Mouse (Mus musculus) limb, embryonic 12.5 days (tissue): ENCODE results near the gene Peg10. TPM values are rescaled to one million over a fixed set of nuclear protein-coding genes. Genes with fewer than 3 reads are reported as not detected.
A peak's percentile ranks its signal among the peaks of the same experiment; 100 is the strongest.

Experiments used
- ATAC-seq: fragments of 200-750 bp; cut with Nextera tagmentation; 2 replicates; pipeline ENCODE4 v1.8.0; 2017; ENCODE audit warnings: low read depth, moderate TSS enrichment; ENCODE audit not compliant: insufficient number of reproducible peaks, insufficient read depth, low FRiP score, low TSS enrichment
- H3K27ac ChIP-seq: fragments of 300-500 bp; sonication (generic); 2 replicates; pipeline ENCODE4 v1.5.1; 2016; ENCODE audit warnings: mild to moderate bottlenecking, moderate library complexity
- H3K27me3 ChIP-seq: fragments of 300-500 bp; sonication (generic); 2 replicates; pipeline ENCODE4 v1.6.1; 2016; ENCODE audit warnings: mild to moderate bottlenecking, moderate library complexity
- H3K36me3 ChIP-seq: fragments of 300-500 bp; sonication (generic); 2 replicates; pipeline ENCODE4 v1.6.1; 2016; ENCODE audit warnings: mild to moderate bottlenecking, moderate library complexity
- H3K4me1 ChIP-seq: fragments of 300-500 bp; sonication (generic); replicated peaks from 2 replicates; pipeline ENCODE4 v1.6.1; 2016
- H3K4me2 ChIP-seq: fragments of 300-500 bp; sonication (generic); 2 replicates; pipeline ENCODE4 v1.6.1; 2016; ENCODE audit warnings: mild to moderate bottlenecking, moderate library complexity
- H3K4me3 ChIP-seq: fragments of 300-500 bp; sonication (generic); replicated peaks from 2 replicates; pipeline ENCODE4 v1.5.1; 2016; ENCODE audit warnings: mild to moderate bottlenecking
- H3K9ac ChIP-seq: fragments of 300-500 bp; sonication (generic); replicated peaks from 2 replicates; pipeline ENCODE4 v1.6.1; 2016; ENCODE audit warnings: mild to moderate bottlenecking, moderate library complexity
- H3K9me3 ChIP-seq: fragments of 300-500 bp; sonication (generic); 2 replicates; pipeline ENCODE4 v1.6.1; 2016; ENCODE audit warnings: mild to moderate bottlenecking, moderate library complexity
- WGBS: fragments of 180-500 bp; shearing (Covaris S2); methylation state at CpG from one replicate; pipeline ENCODE4 v1.1.7; 2016; 5-methylcytosine and 5-hydroxymethylcytosine counted together
- polyA plus RNA-seq: library from polyadenylated mRNA; unstranded; fragments of >200 nt; fragmentation: Nextera tagmentation; extraction: Ambion mirVana; gene quantifications from 2 replicates; pipeline ENCODE4 v1.2.1, GENCODE M21; 2016

The Peg10 gene
- 9.1 and 11.4 TPM in 2 replicates for polyA plus RNA-seq

DNA sequence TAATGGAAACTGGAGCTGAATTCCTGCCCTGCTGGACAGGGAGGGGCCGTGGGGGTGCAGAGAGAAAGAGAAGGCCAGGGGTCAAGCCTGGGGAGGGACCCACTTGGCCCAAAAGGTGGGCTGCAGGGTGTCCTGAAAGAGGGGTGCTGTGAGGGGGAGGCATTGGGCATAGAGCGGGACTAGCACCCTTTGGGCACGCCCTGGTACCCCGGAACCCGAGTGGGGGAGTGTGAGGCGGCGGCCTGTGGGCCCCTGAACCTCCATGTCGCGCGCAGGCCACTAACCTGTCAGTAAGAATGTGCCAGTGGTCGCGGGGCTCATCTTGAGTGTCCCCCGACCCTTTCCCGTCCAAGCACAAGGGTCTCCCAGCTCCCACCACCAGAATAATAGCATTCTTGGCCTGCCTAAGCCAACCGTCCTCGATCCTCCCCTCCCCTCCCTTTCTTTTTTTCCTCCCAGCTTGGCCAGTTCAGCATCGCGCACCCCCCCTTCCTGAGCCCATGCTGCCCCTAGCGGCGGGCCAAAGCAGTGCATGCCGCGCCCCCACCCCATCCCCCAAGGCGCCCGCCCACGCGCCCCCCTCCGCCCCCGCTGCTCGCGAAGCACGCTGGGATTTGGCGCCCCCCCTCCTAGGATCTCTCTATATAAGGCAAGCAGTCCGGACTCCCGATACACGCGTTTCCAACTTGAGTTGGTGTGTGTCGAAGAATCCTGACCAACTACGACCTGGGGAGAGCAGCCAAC is at the start of gene Peg10, which contains the start of gene Sgce:
Peg10 (plus strand) TSS at position 611 of the 744 bp plus-strand sequence.
Sgce (minus strand) TSS at position 512 of the 744 bp plus-strand sequence.
- peak within 1 kb of the TSS; percentile 76 for H3K9ac ChIP-seq
- H3K27me3 ChIP-seq = no peaks in the 10 kb centered on the region
- 0 out of 2 replicates have a peak, but pooled peaks cover 4% of the 10 kb centered on the region for H3K36me3 ChIP-seq
- WGBS = 51% methylated on average over 38 of the region's 38 CpGs
- H3K9me3 ChIP-seq = peaks cover 29% of the 10 kb centered on the region
- H3K4me2 ChIP-seq = peak within 1 kb of the TSS; percentile 62
- H3K27ac ChIP-seq = peak within 1 kb of the TSS; percentile 84
- H3K4me1 ChIP-seq = peaks cover 11% of the 10 kb centered on the region; the same call in 1 of the 2 replicates
- H3K4me3 ChIP-seq = peak within 1 kb of the TSS; percentile 49
- peak; percentile 63 for ATAC-seq

DNA sequence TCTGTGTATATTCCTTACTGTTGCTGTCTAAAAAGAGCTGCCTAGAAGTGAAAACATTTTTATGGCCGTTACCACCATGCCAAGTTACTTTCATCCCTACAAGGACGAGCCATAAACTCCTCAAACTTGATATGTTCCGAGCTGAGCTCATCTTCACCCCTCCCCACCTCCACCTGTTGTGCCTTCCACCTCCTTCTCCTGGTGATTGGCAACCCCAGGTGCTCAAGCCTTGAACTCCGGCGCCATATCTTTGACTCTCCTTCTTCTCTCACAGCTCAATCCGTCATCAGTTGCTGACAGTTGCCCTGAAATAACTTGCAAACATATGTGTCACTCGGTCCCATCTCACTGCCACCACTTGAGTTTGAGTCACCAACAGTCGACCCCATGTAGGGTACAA is 45.5 kb upstream of the Peg10 start:
- 73% methylated on average over 8 of the region's 8 CpGs for WGBS
- Histone ChIP-seq H3K4me1 (no peaks in the 10 kb centered on the region), H3K9ac (no peak overlapping the region), H3K4me2 (no peak overlapping the region), H3K9me3 (no peaks in the 10 kb centered on the region), H3K36me3 (peaks cover 19% of the 10 kb centered on the region; the same call in 1 of the 2 replicates), H3K27ac (no peak overlapping the region), H3K27me3 (no peaks in the 10 kb centered on the region), H3K4me3 (no peak overlapping the region)
- ATAC-seq = no peak

DNA sequence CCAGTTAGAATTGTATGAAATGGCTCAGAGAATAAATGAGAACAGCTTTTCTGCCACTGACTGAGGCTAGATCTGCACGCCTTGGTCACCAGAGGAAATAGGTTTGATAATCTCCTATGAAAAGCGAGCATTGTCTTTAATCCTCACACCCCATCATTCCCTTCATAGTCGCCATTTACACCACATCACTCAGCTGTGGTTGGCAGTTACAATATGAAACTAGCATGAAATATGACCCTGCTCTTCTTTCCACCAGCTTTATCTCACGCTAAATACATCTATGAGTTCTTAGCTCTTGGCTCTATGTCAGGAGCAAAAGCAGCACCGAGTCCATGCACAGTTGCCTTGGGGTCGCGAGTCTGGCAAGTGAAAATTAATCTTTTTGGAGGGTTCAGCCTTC is 43.2 kb upstream of the Peg10 start:
- H3K36me3 ChIP-seq = peaks cover 20% of the 10 kb centered on the region; the same call in 1 of the 2 replicates
- no peaks in the 10 kb centered on the region for H3K9me3 ChIP-seq
- H3K9ac ChIP-seq = no peak overlapping the region
- H3K4me2 ChIP-seq = no peak overlapping the region
- H3K27me3 ChIP-seq = no peaks in the 10 kb centered on the region
- ATAC-seq = no peak
- no peak overlapping the region for H3K4me3 ChIP-seq
- H3K4me1 ChIP-seq = no peaks in the 10 kb centered on the region
- 69% methylated on average over 7 of the region's 7 CpGs for WGBS
- H3K27ac ChIP-seq = no peak overlapping the region

DNA sequence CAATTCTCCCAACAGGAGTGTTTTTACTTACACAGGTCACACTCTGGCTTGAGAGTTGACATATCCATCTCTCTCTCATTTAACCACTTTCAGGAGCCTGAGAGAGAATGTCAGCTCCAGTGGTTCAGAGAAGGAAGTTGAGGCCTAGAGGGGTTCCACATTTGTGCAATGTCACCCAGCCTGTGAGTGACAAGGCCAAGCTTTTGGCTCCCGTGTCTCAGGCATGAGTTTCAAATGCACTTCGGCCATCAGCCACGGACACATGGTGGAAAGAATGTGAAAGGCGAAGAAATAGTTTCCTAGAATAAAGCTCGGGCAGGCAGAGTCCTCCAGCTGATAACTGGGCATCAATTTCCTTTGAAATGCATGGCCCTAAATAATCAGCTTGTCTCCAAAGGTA is 40.7 kb upstream of the Peg10 start:
- ATAC-seq = no peak
- Histone ChIP-seq H3K4me2 (no peak overlapping the region), H3K36me3 (peaks cover 25% of the 10 kb centered on the region; the same call in 1 of the 2 replicates), H3K4me1 (no peaks in the 10 kb centered on the region), H3K4me3 (no peak overlapping the region), H3K27ac (no peak overlapping the region), H3K27me3 (no peaks in the 10 kb centered on the region), H3K9ac (no peak overlapping the region), H3K9me3 (no peaks in the 10 kb centered on the region)
- WGBS = 64% methylated on average over 5 of the region's 5 CpGs

DNA sequence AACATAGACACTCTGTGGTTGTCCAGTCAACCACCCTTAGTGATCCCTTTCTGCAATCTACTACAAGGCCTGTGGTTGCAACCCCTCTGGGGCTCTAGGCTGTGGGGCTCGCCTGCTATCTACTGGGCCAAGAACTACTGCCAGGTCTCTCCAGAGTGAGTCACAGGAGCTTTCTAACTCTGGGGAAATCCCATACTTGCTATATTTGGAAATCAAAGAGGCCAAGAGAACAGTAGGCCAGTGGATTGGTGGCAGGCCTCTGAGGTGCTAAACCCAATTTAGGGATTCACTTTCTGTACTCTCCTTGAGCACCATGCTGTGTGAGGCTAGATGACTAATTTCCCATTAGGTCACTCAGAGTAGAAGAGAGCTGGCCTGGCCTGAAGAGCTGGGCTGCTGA is 38.1 kb upstream of the Peg10 start:
- 93% methylated on average over 1 of the region's 1 CpGs for WGBS
- Histone ChIP-seq H3K27me3 (no peaks in the 10 kb centered on the region), H3K4me1 (no peaks in the 10 kb centered on the region; the same call in 1 of the 2 replicates), H3K4me3 (no peak overlapping the region), H3K27ac (no peak overlapping the region), H3K9me3 (no peaks in the 10 kb centered on the region), H3K36me3 (peaks cover 13% of the 10 kb centered on the region; the same call in 1 of the 2 replicates), H3K4me2 (no peak overlapping the region), H3K9ac (no peak overlapping the region)
- ATAC-seq = no peak

DNA sequence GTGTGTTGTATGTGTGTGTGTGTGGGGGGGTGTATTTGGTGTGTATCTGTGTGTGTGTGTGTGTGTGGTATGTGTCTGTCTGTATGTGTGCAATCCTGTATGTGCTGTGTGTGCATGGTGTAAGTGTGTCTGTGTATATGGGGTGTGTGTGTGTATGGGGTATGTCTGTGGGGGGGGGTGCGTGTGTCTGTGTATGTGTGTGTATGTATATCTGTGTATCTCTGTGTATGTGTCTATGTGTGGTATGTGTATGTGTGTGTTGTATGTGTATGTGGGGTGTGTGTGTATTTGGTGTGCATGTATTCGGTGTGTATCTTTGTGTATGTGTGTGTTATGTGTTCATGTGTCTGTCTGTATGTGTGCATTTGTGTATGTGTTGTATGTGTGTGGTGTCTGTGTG is 30.9 kb upstream of the Peg10 start:
- H3K36me3 ChIP-seq = peaks cover 13% of the 10 kb centered on the region; the same call in 1 of the 2 replicates
- H3K27ac ChIP-seq = no peak overlapping the region
- no peak overlapping the region for H3K4me2 ChIP-seq
- 96% methylated on average over 2 of the region's 2 CpGs for WGBS
- no peak for ATAC-seq
- no peak overlapping the region for H3K9ac ChIP-seq
- H3K4me1 ChIP-seq = no peaks in the 10 kb centered on the region; the same call in 1 of the 2 replicates
- H3K4me3 ChIP-seq = no peak overlapping the region
- H3K9me3 ChIP-seq = no peaks in the 10 kb centered on the region
- no peaks in the 10 kb centered on the region for H3K27me3 ChIP-seq

DNA sequence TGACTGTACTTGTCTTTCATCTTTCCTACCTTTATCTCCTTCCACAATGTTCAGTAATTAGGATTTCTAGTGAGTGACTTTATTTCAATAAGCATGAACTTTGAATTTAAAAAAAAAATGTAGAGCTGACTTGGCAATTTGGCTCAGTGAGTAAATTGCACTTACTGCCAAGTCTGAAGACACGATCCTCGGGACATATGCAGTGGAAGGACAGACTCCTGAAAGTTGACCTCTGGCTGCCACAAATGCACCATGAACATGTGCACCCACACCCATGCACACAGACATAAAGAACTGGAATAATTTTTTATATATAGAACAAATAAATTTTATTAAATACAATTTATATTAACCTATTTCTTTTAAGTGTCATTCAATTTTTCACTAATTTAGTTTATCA is 29.8 kb upstream of the Peg10 start:
- no peak overlapping the region for H3K4me3 ChIP-seq
- no peak overlapping the region for H3K27ac ChIP-seq
- WGBS = 82% methylated on average over 2 of the region's 2 CpGs
- H3K4me1 ChIP-seq = no peaks in the 10 kb centered on the region
- no peaks in the 10 kb centered on the region for H3K9me3 ChIP-seq
- H3K9ac ChIP-seq = no peak overlapping the region
- no peak overlapping the region for H3K4me2 ChIP-seq
- no peaks in the 10 kb centered on the region for H3K27me3 ChIP-seq
- H3K36me3 ChIP-seq = peaks cover 13% of the 10 kb centered on the region; the same call in 1 of the 2 replicates
- no peak for ATAC-seq

DNA sequence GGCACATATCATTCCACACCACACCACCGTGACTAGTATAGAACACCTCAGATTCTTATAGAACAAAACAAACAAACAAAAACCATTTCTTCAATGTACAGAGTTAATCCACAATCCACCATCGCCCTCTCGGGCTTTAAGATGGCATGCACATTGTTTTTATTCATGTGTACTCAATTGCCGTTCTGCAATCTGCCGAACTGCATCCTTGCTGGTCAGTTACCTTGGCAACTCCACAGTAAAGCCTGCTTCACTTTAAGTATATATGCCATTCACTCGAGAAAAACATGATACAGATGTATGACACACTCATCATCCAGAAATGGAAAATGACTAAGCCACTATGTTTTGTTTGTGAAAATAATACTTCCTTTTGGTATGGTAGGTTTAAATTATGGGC is 25.0 kb upstream of the Peg10 start:
- no peak for ATAC-seq
- H3K27ac ChIP-seq = no peak overlapping the region
- H3K4me1 ChIP-seq = peaks cover 17% of the 10 kb centered on the region
- no peak overlapping the region for H3K9ac ChIP-seq
- no peak overlapping the region for H3K4me2 ChIP-seq
- no peaks in the 10 kb centered on the region; the same call in 1 of the 2 replicates for H3K36me3 ChIP-seq
- no peak overlapping the region for H3K4me3 ChIP-seq
- H3K9me3 ChIP-seq = no peaks in the 10 kb centered on the region
- WGBS = 70% methylated on average over 6 of the region's 6 CpGs
- no peaks in the 10 kb centered on the region for H3K27me3 ChIP-seq

DNA sequence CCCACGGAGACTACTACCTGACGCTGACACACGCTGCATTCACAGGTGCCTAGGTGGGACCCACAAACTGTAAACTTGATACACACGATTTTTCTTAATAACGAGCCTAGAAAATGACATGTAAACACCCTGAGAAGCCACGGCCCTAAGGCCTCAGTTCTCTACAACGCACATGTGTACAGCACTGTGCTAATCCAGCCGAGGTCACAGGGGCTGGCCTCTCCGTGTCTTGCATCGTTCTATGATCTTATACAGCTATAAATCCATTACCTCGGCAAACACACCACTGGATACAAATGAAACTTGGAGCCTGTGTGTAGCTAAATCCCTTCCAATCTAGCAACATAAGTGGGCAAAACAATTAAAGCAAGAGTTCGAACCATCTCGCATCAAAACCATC is 24.4 kb upstream of the Peg10 start:
- Histone ChIP-seq H3K9me3 (no peaks in the 10 kb centered on the region), H3K4me2 (no peak overlapping the region), H3K9ac (no peak overlapping the region), H3K27ac (no peak overlapping the region), H3K4me3 (no peak overlapping the region), H3K27me3 (no peaks in the 10 kb centered on the region), H3K36me3 (no peaks in the 10 kb centered on the region), H3K4me1 (peaks cover 17% of the 10 kb centered on the region)
- 50% methylated on average over 13 of the region's 13 CpGs for WGBS
- ATAC-seq = no peak

DNA sequence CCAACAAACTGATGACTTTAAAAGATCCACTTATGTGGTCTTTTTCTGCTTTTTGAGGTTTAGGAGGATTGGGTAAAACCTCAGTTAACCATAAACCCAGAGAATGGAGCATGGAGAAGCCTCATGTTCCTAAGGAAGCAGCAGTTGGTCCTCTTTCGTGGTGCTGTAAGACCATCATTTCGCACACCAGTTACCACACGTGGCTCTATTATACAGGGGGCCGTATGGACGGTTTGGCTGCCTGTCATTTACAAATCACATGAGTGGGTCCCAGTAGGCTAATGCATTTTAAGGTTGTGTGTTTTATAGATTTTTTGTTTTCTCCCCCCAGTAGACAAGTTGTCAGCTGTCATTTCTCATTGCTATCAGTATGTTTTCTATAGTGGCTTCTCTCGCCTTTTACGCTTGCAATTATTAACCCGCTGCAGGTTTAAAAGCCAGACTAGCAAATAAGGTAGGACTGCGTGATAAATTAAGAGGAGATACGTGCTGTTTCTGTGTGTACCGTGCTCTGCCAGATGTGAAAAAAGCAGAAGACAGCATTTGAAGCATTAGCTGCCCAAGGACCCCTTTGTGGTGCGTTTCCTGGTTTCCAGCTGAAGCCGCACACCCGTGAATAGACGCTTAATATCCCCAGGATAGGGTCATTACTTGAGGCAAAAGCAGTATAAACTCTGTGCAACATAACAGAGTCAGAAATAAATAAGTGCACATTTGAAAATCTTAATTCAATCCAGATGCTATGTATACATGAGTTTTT is 22.9 kb upstream of the Peg10 start:
- Histone ChIP-seq H3K9me3 (no peaks in the 10 kb centered on the region), H3K27me3 (no peaks in the 10 kb centered on the region), H3K4me2 (peak overlapping the region; percentile 45), H3K4me1 (peaks cover 17% of the 10 kb centered on the region), H3K4me3 (0 out of 2 replicates have a peak overlapping the region, but pooled peaks have one; percentile 7), H3K27ac (no peak overlapping the region), H3K9ac (no peak overlapping the region), H3K36me3 (no peaks in the 10 kb centered on the region)
- no peak; the same call in 1 of the 2 replicates for ATAC-seq
- WGBS = 23% methylated on average over 15 of the region's 15 CpGs

DNA sequence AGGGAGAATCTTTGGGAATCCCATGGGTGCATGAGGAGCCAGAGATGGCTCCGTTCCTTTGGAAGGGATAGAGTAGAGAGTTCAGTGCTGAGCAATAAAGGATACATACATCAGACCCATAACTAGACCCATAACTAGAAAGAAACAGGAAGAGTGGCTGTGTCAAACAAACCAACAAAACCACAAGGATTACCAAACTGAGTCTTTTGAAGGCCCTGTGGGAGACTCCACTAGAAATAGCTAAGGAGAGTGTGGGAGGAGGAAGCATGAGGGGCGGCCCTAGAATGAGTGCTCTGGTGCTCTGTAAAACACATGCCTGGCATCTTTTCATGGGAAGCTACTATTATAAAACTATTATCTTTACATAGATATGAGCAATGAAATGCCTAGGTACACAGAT is 18.8 kb upstream of the Peg10 start:
- no peaks in the 10 kb centered on the region for H3K27me3 ChIP-seq
- H3K9me3 ChIP-seq = no peaks in the 10 kb centered on the region
- WGBS = 92% methylated on average over 2 of the region's 2 CpGs
- no peak overlapping the region for H3K4me3 ChIP-seq
- no peak overlapping the region for H3K9ac ChIP-seq
- H3K4me1 ChIP-seq = peaks cover 19% of the 10 kb centered on the region
- H3K4me2 ChIP-seq = no peak overlapping the region
- H3K27ac ChIP-seq = no peak overlapping the region
- no peak for ATAC-seq
- H3K36me3 ChIP-seq = no peaks in the 10 kb centered on the region
